Mouse (Mus musculus) heart, postnatal 25 days (tissue): ENCODE data around the gene Pwwp2b. TPM values are rescaled to one million over a fixed set of nuclear protein-coding genes. Genes with fewer than 3 reads are reported as not detected.
A peak's percentile ranks its signal among the peaks of the same experiment; 100 is the strongest.

Experiments
- DNase-seq: peaks from one replicate; pipeline ENCODE4 v3.0.0; 2022; ENCODE audit warnings: low spot score
- intact Hi-C: fragments of 180-260 bp; cut with DNase I; formaldehyde crosslinking; loops from one replicate; pipeline ENCODE4 v1.15.1; 2025
- total RNA-seq, 2 experiments: library from RNA; stranded (reverse); gene quantifications; 2 replicates each; pipeline ENCODE4 v1.2.3; 2021

Pwwp2b gene
- total RNA-seq, 2 experiments from 2014 or later, result 8.7 to 9.7 TPM

DNA sequence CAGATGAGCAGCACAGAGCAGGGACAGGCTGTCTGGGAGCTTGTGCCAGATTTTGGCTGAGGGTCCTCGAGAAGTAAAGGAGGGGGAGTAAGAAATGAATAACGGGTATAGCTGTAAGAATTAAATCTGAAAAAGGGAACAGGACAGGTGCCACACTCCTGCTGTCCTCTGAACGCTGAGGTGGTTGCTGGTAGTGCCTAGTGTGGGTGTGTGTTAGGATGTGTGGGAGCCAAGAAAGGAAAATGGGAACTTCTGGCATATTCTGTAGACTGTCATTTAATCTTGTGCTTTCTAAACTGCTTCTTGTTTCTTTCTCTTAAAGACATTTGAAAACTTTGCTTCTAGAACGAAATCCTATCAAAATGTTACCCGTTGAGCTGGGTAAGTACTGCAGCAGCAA is 27.2 kb upstream of the Pwwp2b start:
- no peak for DNase-seq
- intact Hi-C loops, result no loop called here

DNA sequence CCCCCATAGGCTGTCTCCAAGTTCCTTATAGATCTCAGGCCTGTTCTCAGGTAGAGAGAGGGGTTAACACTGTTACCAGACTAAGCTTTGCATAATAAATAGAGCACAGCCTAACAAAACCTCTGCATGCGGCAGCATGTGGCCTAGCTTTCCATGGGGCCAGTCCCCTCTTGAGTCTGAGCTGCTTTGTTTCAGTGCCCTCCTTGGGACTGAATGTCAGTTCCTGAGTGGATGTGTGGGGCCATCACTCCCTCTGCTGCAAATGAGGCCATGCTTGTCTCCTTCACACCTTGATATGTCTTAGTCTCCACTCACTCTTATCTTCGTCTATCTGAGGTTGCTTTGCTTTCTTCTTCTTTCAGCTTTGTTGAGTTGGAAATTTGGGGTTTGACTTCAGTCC is 26.4 kb upstream of the Pwwp2b start:
- intact Hi-C loops, result no loop called here
- DNase-seq, result no peak

- intact Hi-C loops, result no loop called here
- DNase-seq, result no peak
Measured at GRCm38 (mm10) chr7:139222341-139222740, 25.9 kb upstream of the Pwwp2b start.

- no peak for DNase-seq
- intact Hi-C loops, result no loop called here
Measured at GRCm38 (mm10) chr7:139224070-139224469, 24.2 kb upstream of the Pwwp2b start.

DNA sequence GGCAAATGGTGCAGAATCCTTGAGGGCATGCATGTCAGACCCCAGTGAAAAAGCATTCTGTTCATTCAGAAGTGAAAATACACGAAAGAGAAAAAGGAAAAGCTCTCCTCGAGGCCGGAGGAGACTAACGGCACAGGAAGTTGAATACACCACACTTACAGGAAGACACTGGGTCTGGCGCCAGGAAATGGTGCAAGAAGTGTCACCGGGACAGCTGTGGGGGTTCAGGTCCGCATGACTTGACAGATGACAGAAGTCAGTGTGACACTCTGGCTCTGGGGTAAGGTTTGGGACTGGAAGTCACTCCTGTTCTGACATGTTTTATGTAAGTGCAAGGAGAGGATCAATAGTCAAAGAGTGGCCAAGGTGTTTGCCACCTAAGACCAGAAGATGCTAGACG is 23.6 kb upstream of the Pwwp2b start:
- intact Hi-C loops, result no loop called here
- DNase-seq, result no peak

DNA sequence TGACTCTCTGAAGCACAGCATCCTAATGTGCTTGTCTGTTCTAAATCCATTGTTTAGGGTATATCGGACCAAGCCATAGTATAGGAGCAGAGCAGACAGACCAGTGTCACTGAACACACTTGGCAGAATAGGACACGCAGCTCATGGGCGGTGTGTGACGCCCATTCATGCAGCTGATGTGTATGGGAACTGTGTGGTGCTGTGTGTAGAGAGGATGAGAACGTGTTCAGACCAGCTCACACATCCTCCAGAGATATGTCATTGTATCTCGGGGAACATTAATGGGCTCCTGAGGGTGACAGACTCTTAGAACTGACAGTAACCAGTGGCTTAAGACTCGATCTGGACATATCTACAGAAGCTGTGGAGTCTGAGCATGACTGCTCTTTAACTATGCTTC is 21.9 kb upstream of the Pwwp2b start:
- intact Hi-C loops, result no loop called here
- DNase-seq, result no peak

DNA sequence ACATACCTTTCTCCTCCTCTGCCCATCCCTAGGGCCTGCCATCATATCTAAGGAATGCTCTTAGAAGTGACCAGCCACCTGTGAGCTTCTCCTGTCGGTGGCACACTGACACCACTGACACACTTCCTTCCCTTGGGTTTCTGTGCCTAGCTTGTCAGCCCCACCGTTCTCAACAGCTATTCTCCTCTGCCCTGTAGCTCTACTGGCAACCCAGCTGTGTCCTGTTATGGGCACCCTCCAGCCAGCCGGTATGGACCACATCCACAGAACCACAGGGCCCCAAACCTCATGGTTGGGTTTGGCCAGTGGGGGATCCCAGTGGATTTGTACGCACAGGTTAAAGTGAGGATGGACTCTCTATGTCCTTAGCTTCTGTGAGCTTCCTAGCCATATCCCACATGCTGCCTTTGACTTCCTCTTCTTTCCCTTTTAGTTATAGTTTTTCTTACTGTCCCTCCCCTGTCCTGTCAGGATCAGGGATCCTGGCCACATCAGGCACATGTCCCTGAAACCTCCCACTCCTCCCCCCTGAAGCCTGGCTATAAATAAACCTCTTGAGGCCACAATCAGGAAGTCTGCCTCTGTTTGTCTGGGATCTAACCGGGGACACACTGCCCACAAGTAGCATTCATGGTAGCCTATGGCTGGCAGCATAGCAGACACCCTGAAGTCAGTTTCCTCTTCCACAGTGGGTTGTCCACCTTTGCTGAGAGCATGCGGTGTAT is 19.7 kb upstream of the Pwwp2b start:
- intact Hi-C loops, result no loop called here
- no peak for DNase-seq

DNA sequence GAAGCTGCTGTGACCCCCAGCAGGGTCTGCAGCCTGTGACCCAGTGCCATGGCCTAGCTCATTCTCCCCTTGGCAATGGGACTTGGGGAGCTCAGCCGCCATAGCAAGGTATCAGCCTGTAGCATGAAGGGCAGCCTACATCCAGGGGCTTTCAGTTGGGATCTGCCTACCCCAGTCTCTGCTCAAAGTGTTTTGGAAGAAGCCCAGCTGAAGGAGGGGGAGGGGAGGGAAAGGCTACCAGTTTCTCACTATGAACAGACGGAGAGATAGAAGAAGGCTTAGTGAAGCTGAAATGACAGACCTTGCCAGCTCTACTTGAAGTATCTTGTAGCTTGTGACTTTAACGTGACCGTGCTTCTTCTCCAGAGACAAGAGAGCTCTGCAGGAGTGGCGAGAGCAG is 18.4 kb upstream of the Pwwp2b start:
- DNase-seq, result no peak
- intact Hi-C loops, result no loop called here

- intact Hi-C loops, result no loop called here
- DNase-seq, result no peak
Measured at GRCm38 (mm10) chr7:139230241-139230640, 18.0 kb upstream of the Pwwp2b start.

- intact Hi-C loops, result loop anchor here (1.0 to 2.0 kb wide), 4 partner anchors 17 to 243 kb away; no protein-coding TSS in a partner anchor
- peak; percentile 74 for DNase-seq
Measured at GRCm38 (mm10) chr7:139233714-139234113, 14.6 kb upstream of the Pwwp2b start.

GRCm38 (mm10) chr7:139234426-139235188 is 13.7 kb upstream of the Pwwp2b start:
- intact Hi-C loops, result loop anchor here (2.0 kb wide), 1 partner anchor 26 kb away; no protein-coding TSS in a partner anchor

GRCm38 (mm10) chr7:139235651-139236358 is 12.5 kb upstream of the Pwwp2b start:
- intact Hi-C loops, result loop anchor here (2.0 kb wide), 1 partner anchor 27 kb away; no protein-coding TSS in a partner anchor

More at GRCm38 (mm10) chr7:139234426-139235188, 13.7 kb upstream of the Pwwp2b start:
- DNase-seq, result no peak

GRCm38 (mm10) chr7:139239432-139239831 is 8.8 kb upstream of the Pwwp2b start:
- intact Hi-C loops, result no loop called here
- no peak for DNase-seq

More at GRCm38 (mm10) chr7:139235651-139236358, 12.5 kb upstream of the Pwwp2b start:
- no peak for DNase-seq

DNA sequence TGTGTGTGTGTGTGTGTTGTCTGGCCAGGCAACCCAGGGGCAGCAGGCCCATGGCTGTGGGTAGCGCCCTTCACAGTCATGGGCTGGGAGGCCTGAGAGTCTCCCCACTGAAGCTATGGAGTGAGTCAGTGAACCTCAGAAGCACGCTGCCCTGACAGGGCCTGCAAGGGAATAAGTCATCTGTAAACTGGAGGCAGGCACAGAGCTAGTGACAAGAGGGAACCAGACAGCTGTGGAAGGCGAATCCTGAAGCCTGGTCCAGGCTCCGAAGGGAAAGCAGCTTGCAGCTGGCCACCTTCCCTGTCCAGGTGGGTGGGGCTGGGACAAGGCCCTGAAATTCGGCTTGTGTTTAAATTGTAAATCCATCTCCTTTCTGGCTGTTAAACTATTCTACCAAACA is 2.2 kb upstream of the Pwwp2b start:
- no peak for DNase-seq
- intact Hi-C loops, result loop anchor here (5.0 kb wide), 1 partner anchor 141 kb away; the partner anchor contains the start of gene Inpp5a

DNA sequence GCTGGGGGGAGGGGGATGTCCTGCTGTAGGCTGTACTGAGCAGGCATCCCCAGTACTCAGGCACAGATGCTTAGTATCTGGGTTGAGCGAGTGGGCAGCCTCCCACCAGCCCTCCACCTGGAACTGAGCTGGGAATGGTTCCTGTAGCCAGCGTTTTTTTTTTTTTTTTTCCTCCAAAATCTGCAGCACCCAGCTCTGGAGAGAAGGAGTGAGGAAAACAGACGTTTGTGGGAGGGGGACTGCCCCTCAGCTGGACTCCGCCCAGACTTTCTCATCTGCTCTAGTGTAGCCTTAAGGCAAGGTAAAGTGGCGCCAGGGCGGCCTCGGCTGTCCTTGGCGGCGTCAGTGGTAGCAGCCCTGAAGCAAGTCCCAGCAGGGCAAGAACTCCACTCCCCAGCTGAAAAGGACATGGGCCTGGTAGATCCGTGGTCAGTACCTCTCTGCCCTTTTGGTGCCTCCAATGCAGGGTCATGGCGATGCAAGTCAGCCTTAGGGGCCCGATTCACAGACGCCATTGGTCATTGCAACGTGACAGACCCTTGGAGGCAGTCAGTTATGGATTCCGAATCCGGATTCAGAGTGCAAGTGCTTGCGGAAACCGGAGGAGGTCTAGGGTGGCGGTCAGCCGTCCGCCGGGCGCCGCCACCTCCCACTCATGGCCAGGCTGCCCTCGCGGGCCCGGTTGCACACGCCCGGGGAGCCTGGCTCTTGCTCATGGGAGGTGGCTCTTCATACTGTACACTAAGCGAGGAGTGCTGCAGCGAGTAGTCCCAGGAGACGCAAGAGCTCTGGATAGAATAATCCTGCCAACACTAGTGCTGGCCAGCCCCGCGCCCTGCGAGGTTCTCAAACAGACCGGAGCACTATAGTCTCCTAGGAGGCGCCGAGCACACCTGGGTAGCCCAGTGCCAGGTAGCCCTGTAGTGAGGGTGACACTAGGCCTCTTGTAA is 1.1 kb upstream of the Pwwp2b start:
- intact Hi-C loops, result loop anchor here (5.0 kb wide), 1 partner anchor 140 kb away; the partner anchor contains the start of gene Inpp5a
- DNase-seq, result peak; percentile 50

- intact Hi-C loops, result loop anchor here (5.0 kb wide), 1 partner anchor 138 kb away; the partner anchor contains the start of gene Inpp5a
- no peak for DNase-seq
Measured at GRCm38 (mm10) chr7:139248615-139249405, 528 bp downstream of the Pwwp2b start.

- DNase-seq, result no peak
- intact Hi-C loops, result loop anchor here (2.0 to 5.0 kb wide), 2 partner anchors 23 to 138 kb away; partner anchors contain the start of gene Inpp5a
Measured at GRCm38 (mm10) chr7:139249406-139250210, 1.3 kb downstream of the Pwwp2b start.
